Mouse (Mus musculus) splenic B cell, adult 2 months (primary cell): ENCODE measurements around the gene Pdgfb.

Experiments used
- DNase-seq: peaks from one replicate; pipeline ENCODE4 v3.0.0-alpha.2; 2011; ENCODE audit warnings: low read depth, low spot score
- H3K27me3 ChIP-seq: 2 replicates; pipeline ENCODE4 v1.6.1; 2012; ENCODE audit warnings: mild to moderate bottlenecking, low read length, moderate library complexity, mixed read lengths; ENCODE audit not compliant: control insufficient read depth, poor library complexity, insufficient read depth, severe bottlenecking
- H3K36me3 ChIP-seq: 2 replicates; pipeline ENCODE4 v1.6.1; 2012; ENCODE audit warnings: mild to moderate bottlenecking, low read length, moderate library complexity, mixed read lengths; ENCODE audit not compliant: control insufficient read depth, poor library complexity, insufficient read depth, severe bottlenecking

Pdgfb gene

GRCm38 (mm10) chr15:80009421-80010181, 5.2 kb downstream of the Pdgfb start:
- Histone ChIP-seq H3K36me3 (no peaks in the 10 kb centered on the region), H3K27me3 (no peaks in the 10 kb centered on the region; the same call in 1 of the 2 replicates)
- DNase-seq: no peak

GRCm38 (mm10) chr15:80008461-80008860, 6.3 kb downstream of the Pdgfb start:
- Histone ChIP-seq H3K27me3 (no peaks in the 10 kb centered on the region), H3K36me3 (no peaks in the 10 kb centered on the region)
- DNase-seq: no peak

GRCm38 (mm10) chr15:80006156-80006555, 8.6 kb downstream of the Pdgfb start:
- H3K27me3 ChIP-seq: no peaks in the 10 kb centered on the region
- DNase-seq: no peak

GRCm38 (mm10) chr15:80005436-80005835, 9.3 kb downstream of the Pdgfb start:
- DNase-seq: no peak

More at GRCm38 (mm10) chr15:80006156-80006555, 8.6 kb downstream of the Pdgfb start:
- H3K36me3 ChIP-seq: no peaks in the 10 kb centered on the region

GRCm38 (mm10) chr15:80004644-80005340, 10.0 kb downstream of the Pdgfb start:
- Histone ChIP-seq H3K27me3 (no peaks in the 10 kb centered on the region), H3K36me3 (no peaks in the 10 kb centered on the region)
- no peak for DNase-seq

More at GRCm38 (mm10) chr15:80005436-80005835, 9.3 kb downstream of the Pdgfb start:
- Histone ChIP-seq H3K36me3 (no peaks in the 10 kb centered on the region), H3K27me3 (no peaks in the 10 kb centered on the region)

- H3K27me3 ChIP-seq: no peaks in the 10 kb centered on the region
- DNase-seq: no peak
- H3K36me3 ChIP-seq: no peaks in the 10 kb centered on the region
These were observed 11.2 kb downstream of the Pdgfb start for GRCm38 (mm10) chr15:80003581-80003980.

GRCm38 (mm10) chr15:80001601-80002000, 13.2 kb downstream of the Pdgfb start:
- Histone ChIP-seq H3K27me3 (no peaks in the 10 kb centered on the region), H3K36me3 (no peaks in the 10 kb centered on the region)
- no peak for DNase-seq

- no peak for DNase-seq
- no peaks in the 10 kb centered on the region for H3K36me3 ChIP-seq
- no peaks in the 10 kb centered on the region for H3K27me3 ChIP-seq
These were observed 14.1 kb downstream of the Pdgfb start for GRCm38 (mm10) chr15:80000694-80001093.

- no peak for DNase-seq
- Histone ChIP-seq H3K27me3 (no peaks in the 10 kb centered on the region), H3K36me3 (no peaks in the 10 kb centered on the region)
These were observed 16.8 kb downstream of the Pdgfb start for GRCm38 (mm10) chr15:79997988-79998387.

GRCm38 (mm10) chr15:79996781-79997180, 18.0 kb downstream of the Pdgfb start:
- Histone ChIP-seq H3K36me3 (no peaks in the 10 kb centered on the region), H3K27me3 (no peaks in the 10 kb centered on the region)
- DNase-seq: no peak

GRCm38 (mm10) chr15:79995552-79995951, 19.2 kb downstream of the Pdgfb start:
- no peaks in the 10 kb centered on the region for H3K36me3 ChIP-seq
- no peak for DNase-seq

GRCm38 (mm10) chr15:79994566-79994965, 20.2 kb downstream of the Pdgfb start:
- DNase-seq: no peak
- H3K27me3 ChIP-seq: no peaks in the 10 kb centered on the region
- no peaks in the 10 kb centered on the region for H3K36me3 ChIP-seq

More at GRCm38 (mm10) chr15:79995552-79995951, 19.2 kb downstream of the Pdgfb start:
- no peaks in the 10 kb centered on the region for H3K27me3 ChIP-seq

- Histone ChIP-seq H3K36me3 (no peaks in the 10 kb centered on the region), H3K27me3 (no peaks in the 10 kb centered on the region)
These were observed 28.6 kb downstream of the Pdgfb start for GRCm38 (mm10) chr15:79986182-79986581.

GRCm38 (mm10) chr15:79985471-79985870, 29.3 kb downstream of the Pdgfb start:
- no peak for DNase-seq
- H3K36me3 ChIP-seq: no peaks in the 10 kb centered on the region
- no peaks in the 10 kb centered on the region for H3K27me3 ChIP-seq

More at GRCm38 (mm10) chr15:79986182-79986581, 28.6 kb downstream of the Pdgfb start:
- no peak for DNase-seq

- no peak for DNase-seq
- Histone ChIP-seq H3K27me3 (no peaks in the 10 kb centered on the region), H3K36me3 (no peaks in the 10 kb centered on the region)
These were observed 30.6 kb downstream of the Pdgfb start for GRCm38 (mm10) chr15:79984152-79984551.
